Mouse (Mus musculus) MEL (cell line): Measurements from ENCODE around the gene Ntmt1.

Experiments used
- CTCF ChIP-seq, 3 experiments: IDR thresholded peaks in 2 of 3; conservative IDR thresholded peaks in 1 of 3; 2 replicates each; pipeline ENCODE4 v1.5.1; 2011 to 2012; ENCODE audit warnings: low read length in 3 of 3, low read depth in 2 of 3, mild to moderate bottlenecking in 2 of 3, improper control_type of control experiment in 1 of 3, inconsistent platforms in 1 of 3, mixed read lengths in 1 of 3, moderate library complexity in 1 of 3; ENCODE audit not compliant: control insufficient read depth in 1 of 3, insufficient read depth in 1 of 3, poor library complexity in 1 of 3, severe bottlenecking in 1 of 3
- E2F4 ChIP-seq: IDR thresholded peaks from 2 replicates; pipeline ENCODE4 v1.6.1; 2011; ENCODE audit warnings: low read depth, low read length, improper control_type of control experiment, borderline replicate concordance
- EP300 ChIP-seq, 2 experiments: IDR thresholded peaks; 2 replicates each; pipeline ENCODE4 v1.6.1; 2011; ENCODE audit warnings: improper control_type of control experiment in 2 of 2, low read length in 2 of 2, low read depth in 1 of 2, mild to moderate bottlenecking in 1 of 2
- GATA1 ChIP-seq: IDR thresholded peaks from 2 replicates; pipeline ENCODE4 v1.6.1; 2011; ENCODE audit warnings: low read depth, low read length, improper control_type of control experiment
- KAT2A ChIP-seq: conservative IDR thresholded peaks from 2 replicates; pipeline ENCODE4 v1.6.1; 2012; ENCODE audit warnings: low read depth, low read length, improper control_type of control experiment, inconsistent platforms
- POLR2A ChIP-seq, 2 experiments: IDR thresholded peaks; 2 replicates each; pipeline ENCODE4 v1.6.1; 2011 to 2012; ENCODE audit warnings: low read length in 2 of 2, mild to moderate bottlenecking in 2 of 2, control low read depth in 1 of 2, improper control_type of control experiment in 1 of 2, low read depth in 1 of 2, moderate library complexity in 1 of 2; ENCODE audit not compliant: control insufficient read depth in 1 of 2, insufficient read depth in 1 of 2, poor library complexity in 1 of 2
- USF2 ChIP-seq, 2 experiments: IDR thresholded peaks; 2 replicates each; pipeline ENCODE4 v1.6.1; 2011 to 2012; ENCODE audit warnings: improper control_type of control experiment in 2 of 2, low read length in 2 of 2, borderline replicate concordance in 1 of 2, inconsistent platforms in 1 of 2, low read depth in 1 of 2, mild to moderate bottlenecking in 1 of 2; ENCODE audit not compliant: insufficient read depth in 1 of 2
- ZC3H11A ChIP-seq: IDR thresholded peaks from 2 replicates; pipeline ENCODE4 v1.6.1; 2012; ENCODE audit warnings: low read depth, mild to moderate bottlenecking, inconsistent platforms, low read length, improper control_type of control experiment

GRCm38 (mm10) chr2:30795271-30795888, 12.2 kb upstream of the Ntmt1 start:
- no peak for TF ChIP-seq E2F4
- no peak for TF ChIP-seq EP300 (IDR thresholded peaks at IDR 0.05; ENCODE audit: low read depth in 1 of 2, low read length in 2 of 2)
- TF ChIP-seq POLR2A (IDR thresholded peaks at IDR 0.05; ENCODE audit: control insufficient read depth in 1 of 2, insufficient read depth in 1 of 2, low read depth in 1 of 2, low read length in 2 of 2, poor library complexity in 1 of 2), result no peak
- no peak for TF ChIP-seq USF2 (IDR thresholded peaks at IDR 0.05; ENCODE audit: borderline replicate concordance in 1 of 2, insufficient read depth in 1 of 2, low read depth in 1 of 2, low read length in 2 of 2)
- no peak for TF ChIP-seq GATA1
- no peak for TF ChIP-seq KAT2A
- no peak for TF ChIP-seq ZC3H11A
- no peak for TF ChIP-seq CTCF (IDR thresholded peaks at IDR 0.05 in 2 of 3, conservative IDR thresholded peaks at IDR 0.05 in 1 of 3; ENCODE audit: control insufficient read depth in 1 of 3, insufficient read depth in 1 of 3, low read depth in 2 of 3, low read length in 3 of 3, poor library complexity in 1 of 3, severe bottlenecking in 1 of 3)
